Mouse (Mus musculus) C2C12 (cell line): ENCODE measurements around the gene Cxcr1.

ENCODE experiments used
- CTCF ChIP-seq: IDR thresholded peaks from one replicate; pipeline ENCODE4 v1.5.1; 2011; ENCODE audit not compliant: control insufficient read depth, insufficient read depth, insufficient read length
- USF1 ChIP-seq: IDR thresholded peaks from one replicate; pipeline ENCODE4 v1.6.1; 2011; ENCODE audit warnings: low read depth, mild to moderate bottlenecking, control low read depth, moderate library complexity

DNA sequence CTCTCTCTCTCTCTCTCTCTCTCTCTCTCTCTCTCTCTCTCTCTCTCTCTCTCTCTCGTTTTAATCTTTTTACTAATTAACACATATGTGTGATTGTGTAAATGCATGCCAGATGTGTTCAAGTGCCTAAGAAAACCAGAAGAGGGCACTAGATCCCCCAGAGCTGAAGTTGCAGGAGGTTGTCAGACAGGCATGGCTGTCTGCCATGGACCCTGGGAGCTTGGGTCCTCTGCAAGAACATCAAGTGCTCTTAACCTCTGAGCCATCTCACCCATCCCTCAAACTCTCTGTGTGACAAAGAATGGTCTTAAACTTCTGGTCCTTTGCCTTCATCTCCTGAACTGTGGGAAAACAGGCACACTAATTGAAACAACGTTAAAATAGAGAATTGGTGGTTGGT lies 11.4 kb downstream of the Cxcr1 start:
- TF ChIP-seq USF1 (no peak), CTCF (no peak)
